Mouse (Mus musculus) heart, postnatal 0 days (tissue): ENCODE results near the gene Olfr198. TPM values are rescaled to one million over a fixed set of nuclear protein-coding genes. Genes with fewer than 3 reads are reported as not detected.
"Not testable (repeated sequence)": the region's sequence is repeated elsewhere in the genome, so short reads cannot be mapped to it uniquely, and the experiment has no call there.

Experiments
- ATAC-seq: fragments of 200-750 bp; cut with Nextera tagmentation; 2 replicates; pipeline ENCODE4 v1.8.0; 2017; ENCODE audit warnings: low read depth, moderate number of reproducible peaks, moderate library complexity; ENCODE audit not compliant: insufficient read depth
- DNase-seq: peaks from one replicate; pipeline ENCODE4 v3.0.0-alpha.2; 2016; ENCODE audit warnings: low spot score
- H3K27ac ChIP-seq: fragments of 300-500 bp; sonication (generic); 2 replicates; pipeline ENCODE4 v1.5.1; 2014; ENCODE audit warnings: low read depth, mild to moderate bottlenecking
- H3K27me3 ChIP-seq: fragments of 300-500 bp; sonication (generic); 2 replicates; pipeline ENCODE4 v1.6.1; 2014; ENCODE audit warnings: low read length, mixed read lengths; ENCODE audit not compliant: control insufficient read depth, insufficient read depth
- H3K36me3 ChIP-seq: fragments of 300-500 bp; sonication (generic); replicated peaks from 2 replicates; pipeline ENCODE4 v1.6.1; 2014; ENCODE audit warnings: low read length, mixed read lengths; ENCODE audit not compliant: control insufficient read depth, insufficient read depth
- H3K4me1 ChIP-seq: fragments of 300-500 bp; sonication (generic); 2 replicates; pipeline ENCODE4 v1.6.1; 2014; ENCODE audit warnings: antibody characterized with exemption; ENCODE audit not compliant: control insufficient read depth, insufficient read depth
- H3K4me2 ChIP-seq: fragments of 300-500 bp; sonication (generic); 2 replicates; pipeline ENCODE4 v1.6.1; 2014; ENCODE audit warnings: low read depth, mild to moderate bottlenecking, low read length, moderate library complexity
- H3K4me3 ChIP-seq: fragments of 300-500 bp; sonication (generic); 2 replicates; pipeline ENCODE4 v1.5.1; 2014; ENCODE audit warnings: low read depth, low read length
- H3K9ac ChIP-seq: fragments of 300-500 bp; sonication (generic); replicated peaks from 2 replicates; pipeline ENCODE4 v1.6.1; 2014; ENCODE audit warnings: low read depth, low read length, mixed read lengths
- H3K9me3 ChIP-seq: fragments of 300-500 bp; sonication (generic); replicated peaks from 2 replicates; pipeline ENCODE4 v1.6.1; 2016; ENCODE audit warnings: low read length; ENCODE audit not compliant: control insufficient read depth
- CTCF ChIP-seq: IDR thresholded peaks from 2 replicates; pipeline ENCODE4 v1.5.1; 2016; ENCODE audit warnings: antibody characterized with exemption, control low read depth, low read depth
- EP300 ChIP-seq: IDR thresholded peaks from 2 replicates; pipeline ENCODE4 v1.6.1; 2016; ENCODE audit warnings: antibody characterized with exemption, low read depth
- WGBS: fragments of 180-500 bp; shearing (Covaris S2); extraction: QIAGEN DNeasy Blood & Tissue Kit; methylation state at CpG from one replicate; pipeline ENCODE4 v1.1.7; 2014; 5-methylcytosine and 5-hydroxymethylcytosine counted together
- polyA plus RNA-seq: library from polyadenylated mRNA; unstranded; fragments of >200 nt; fragmentation: Nextera tagmentation; extraction: Ambion mirVana; gene quantifications from 2 replicates; pipeline ENCODE4 v1.2.1, GENCODE M21; 2015
- total RNA-seq: library from RNA; depleted of rRNA; stranded (reverse); fragments of >200 nt; gene quantifications from 2 replicates; pipeline ENCODE4 v1.2.3, GENCODE M21; 2014; ENCODE audit warnings: low replicate concordance; rRNA removed

The Olfr198 gene
- total RNA-seq: not detected in 2 replicates
- not detected in 2 replicates for polyA plus RNA-seq

- not testable (repeated sequence) for H3K4me2 ChIP-seq, H3K4me1 ChIP-seq, H3K9me3 ChIP-seq, DNase-seq, H3K36me3 ChIP-seq, ATAC-seq, H3K27me3 ChIP-seq, H3K9ac ChIP-seq, H3K4me3 ChIP-seq, H3K27ac ChIP-seq
- whole genome bisulfite sequencing: 33% methylated on average over 1 of the region's 1 CpGs
These were observed at the start of gene Olfr198 for GRCm38 (mm10) chr16:59203433-59203832. Olfr198 (minus strand) TSS chr16:59203533.

GRCm38 (mm10) chr16:59249684-59250083, 46.4 kb upstream of the Olfr198 start:
- Histone ChIP-seq H3K9ac (no peak overlapping the region), H3K4me3 (no peak overlapping the region), H3K4me2 (no peak overlapping the region), H3K27me3 (no peaks in the 10 kb centered on the region), H3K9me3 (no peaks in the 10 kb centered on the region), H3K36me3 (no peaks in the 10 kb centered on the region), H3K27ac (no peak overlapping the region), H3K4me1 (no peaks in the 10 kb centered on the region)
- 79% methylated on average over 17 of the region's 17 CpGs for WGBS
- TF ChIP-seq CTCF (no peak), EP300 (no peak)
- DNase-seq: no peak
- ATAC-seq: no peak

GRCm38 (mm10) chr16:59219667-59220066, 16.3 kb upstream of the Olfr198 start, which contains the start of gene Olfr199:
Olfr199 (minus strand) TSS chr16:59219767.
- not testable (repeated sequence) for H3K4me2 ChIP-seq, H3K9me3 ChIP-seq, H3K4me3 ChIP-seq, DNase-seq, H3K27ac ChIP-seq, H3K9ac ChIP-seq, H3K36me3 ChIP-seq, H3K4me1 ChIP-seq, ATAC-seq, H3K27me3 ChIP-seq
- 64% methylated on average over 1 of the region's 1 CpGs for WGBS

- not testable (repeated sequence) for H3K36me3 ChIP-seq, H3K27me3 ChIP-seq, H3K9ac ChIP-seq, DNase-seq, H3K9me3 ChIP-seq, H3K4me1 ChIP-seq, ATAC-seq, H3K4me3 ChIP-seq, H3K27ac ChIP-seq, H3K4me2 ChIP-seq
- WGBS: 65% methylated on average over 3 of the region's 3 CpGs
These were observed 14.5 kb upstream of the Olfr198 start for GRCm38 (mm10) chr16:59217861-59218260.

- Histone ChIP-seq H3K4me1 (no peaks in the 10 kb centered on the region), H3K27me3 (no peaks in the 10 kb centered on the region), H3K36me3 (no peaks in the 10 kb centered on the region), H3K9ac (no peak within 1 kb of the TSS), H3K4me3 (no peak within 1 kb of the TSS), H3K27ac (no peak within 1 kb of the TSS), H3K4me2 (no peak within 1 kb of the TSS), H3K9me3 (no peaks in the 10 kb centered on the region)
- 48% methylated on average over 3 of the region's 3 CpGs for WGBS
- ATAC-seq: no peak
- DNase-seq: no peak
- TF ChIP-seq EP300: no peak
- TF ChIP-seq CTCF: no peak
These were observed 33.0 kb downstream of the Olfr198 start, which contains the start of gene Olfr196 for GRCm38 (mm10) chr16:59170354-59170753. Olfr196 (minus strand) TSS chr16:59170454.

GRCm38 (mm10) chr16:59151996-59152395, 51.3 kb downstream of the Olfr198 start:
- Histone ChIP-seq H3K4me1 (no peaks in the 10 kb centered on the region), H3K9ac (no peak overlapping the region), H3K4me3 (no peak overlapping the region), H3K27ac (no peak overlapping the region), H3K9me3 (no peaks in the 10 kb centered on the region), H3K27me3 (no peaks in the 10 kb centered on the region), H3K4me2 (no peak overlapping the region), H3K36me3 (no peaks in the 10 kb centered on the region)
- 76% methylated on average over 2 of the region's 2 CpGs for WGBS
- no peak for TF ChIP-seq EP300
- TF ChIP-seq CTCF: no peak
- DNase-seq (no peak), ATAC-seq (no peak)

Other genes starting within 250 kb of the Olfr198 start
- not detected in 2 replicates for gene Olfr183, start 208.2 kb downstream of the Olfr198 start, total RNA-seq
- gene Olfr183, start 208.2 kb downstream of the Olfr198 start, polyA plus RNA-seq: not detected in 2 replicates
- not detected in 2 replicates for gene Olfr186, start 173.2 kb downstream of the Olfr198 start, total RNA-seq
- gene Olfr186, start 173.2 kb downstream of the Olfr198 start, polyA plus RNA-seq: not detected in 2 replicates
- gene Olfr187, start 163.8 kb downstream of the Olfr198 start, total RNA-seq: not detected in 2 replicates
- not detected in 2 replicates for gene Olfr187, start 163.8 kb downstream of the Olfr198 start, polyA plus RNA-seq
- not detected in 2 replicates for gene Olfr190, start 125.5 kb downstream of the Olfr198 start, total RNA-seq
- not detected in 2 replicates for gene Olfr190, start 125.5 kb downstream of the Olfr198 start, polyA plus RNA-seq
- not detected in 2 replicates for gene Olfr191, start 113.7 kb downstream of the Olfr198 start, total RNA-seq
- not detected in 2 replicates for gene Olfr191, start 113.7 kb downstream of the Olfr198 start, polyA plus RNA-seq
- not detected in 2 replicates for gene Olfr193, start 91.7 kb downstream of the Olfr198 start, total RNA-seq
- not detected in 2 replicates for gene Olfr193, start 91.7 kb downstream of the Olfr198 start, polyA plus RNA-seq
- gene Olfr194, start 82.5 kb downstream of the Olfr198 start, total RNA-seq: not detected in 2 replicates
- not detected in 2 replicates for gene Olfr194, start 82.5 kb downstream of the Olfr198 start, polyA plus RNA-seq
- gene Olfr195, start 56.5 kb downstream of the Olfr198 start, total RNA-seq: not detected in 2 replicates
- not detected in 2 replicates for gene Olfr195, start 56.5 kb downstream of the Olfr198 start, polyA plus RNA-seq
- not detected in 2 replicates for gene Olfr196, start 33.1 kb downstream of the Olfr198 start, total RNA-seq
- not detected in 2 replicates for gene Olfr196, start 33.1 kb downstream of the Olfr198 start, polyA plus RNA-seq
- gene Olfr199, start 16.2 kb upstream of the Olfr198 start, total RNA-seq: not detected in 2 replicates
- not detected in 2 replicates for gene Olfr199, start 16.2 kb upstream of the Olfr198 start, polyA plus RNA-seq
- gene Olfr201, start 69.1 kb upstream of the Olfr198 start, total RNA-seq: not detected in 2 replicates
- gene Olfr201, start 69.1 kb upstream of the Olfr198 start, polyA plus RNA-seq: not detected in 2 replicates
- not detected in 2 replicates for gene Olfr202, start 83.3 kb upstream of the Olfr198 start, total RNA-seq
- not detected in 2 replicates for gene Olfr202, start 83.3 kb upstream of the Olfr198 start, polyA plus RNA-seq
- not detected in 2 replicates for gene Olfr203, start 95.3 kb upstream of the Olfr198 start, total RNA-seq
- not detected in 2 replicates for gene Olfr203, start 95.3 kb upstream of the Olfr198 start, polyA plus RNA-seq
- not detected in 2 replicates for gene Olfr204, start 114.7 kb upstream of the Olfr198 start, total RNA-seq
- not detected in 2 replicates for gene Olfr204, start 114.7 kb upstream of the Olfr198 start, polyA plus RNA-seq
- not detected in 2 replicates for gene Olfr205, start 127.6 kb upstream of the Olfr198 start, total RNA-seq
- not detected in 2 replicates for gene Olfr205, start 127.6 kb upstream of the Olfr198 start, polyA plus RNA-seq
- not detected in 2 replicates for gene Olfr206, start 145.7 kb upstream of the Olfr198 start, total RNA-seq
- not detected in 2 replicates for gene Olfr206, start 145.7 kb upstream of the Olfr198 start, polyA plus RNA-seq
- gene Olfr209, start 160.5 kb upstream of the Olfr198 start, total RNA-seq: not detected in 2 replicates
- not detected in 2 replicates for gene Olfr209, start 160.5 kb upstream of the Olfr198 start, polyA plus RNA-seq
- gene Gabrr3, start 203.8 kb upstream of the Olfr198 start, total RNA-seq: not detected in 2 replicates
- gene Gabrr3, start 203.8 kb upstream of the Olfr198 start, polyA plus RNA-seq: not detected in 2 replicates